In genomic region chr11:73160811-73161200, GRCm38 (mm10) we compare ENCODE assay signal across 8 mouse cellular contexts. TPM values are rescaled to one million over a fixed set of nuclear protein-coding genes. Genes with fewer than 3 reads are reported as not detected.
A peak's percentile ranks its signal among the peaks of the same experiment; 100 is the strongest.
DNase-seq lines count a peak whose midpoint lies in the region; ATAC-seq lines count a peak whose summit lies in the region.

No protein-coding gene starts in this region.

- peak overlapping the region; percentile 77 for H3K4me2 ChIP-seq in neural tube, embryonic 11.5 days (ENCODE audit: low read depth)
- peak overlapping the region; percentile 88 for H3K4me2 ChIP-seq in heart, embryonic 13.5 days

- no peak for DNase-seq in neural tube, embryonic 11.5 days (ENCODE audit: low spot score)
- no peak for DNase-seq in neural tube, embryonic 10.5 days (ENCODE audit: extremely low spot score, low spot score)
- peak; percentile 47 for DNase-seq in kidney, postnatal 10 days
- DNase-seq in midbrain, embryonic 10.5 days (ENCODE audit: low spot score), result no peak
- DNase-seq in cerebellum, adult 9-11 months, result no peak
- no peak for DNase-seq in layer of hippocampus, postnatal 10 days (ENCODE audit: low spot score in 2 of 2)
- no peak for DNase-seq in layer of hippocampus, adult 8-10 months (ENCODE audit: low spot score in 2 of 2)

- WGBS in neural tube, embryonic 11.5 days, result 24% methylated on average over 6 of the region's 6 CpGs
- WGBS in heart, embryonic 13.5 days, result 13% methylated on average over 6 of the region's 6 CpGs
- 32% methylated on average over 6 of the region's 6 CpGs for WGBS in midbrain, embryonic 10.5 days

- H3K9ac ChIP-seq in neural tube, embryonic 11.5 days (ENCODE audit: low read length), result no peak overlapping the region
- peak overlapping the region; percentile 81 for H3K9ac ChIP-seq in heart, embryonic 13.5 days

- H3K36me3 ChIP-seq in neural tube, embryonic 11.5 days (ENCODE audit: control insufficient read depth, insufficient read depth, low read length), result no peaks in the 10 kb centered on the region
- H3K36me3 ChIP-seq in heart, embryonic 13.5 days, result no peaks in the 10 kb centered on the region
- no peaks in the 10 kb centered on the region for H3K36me3 ChIP-seq in midbrain, embryonic 10.5 days

- H3K4me1 ChIP-seq in neural tube, embryonic 11.5 days (ENCODE audit: control insufficient read depth, insufficient read depth, low read length), result peaks cover 3% of the 10 kb centered on the region; the same call in 1 of the 2 replicates
- H3K4me1 ChIP-seq in heart, embryonic 13.5 days, result peaks cover 20% of the 10 kb centered on the region
- peaks cover 14% of the 10 kb centered on the region for H3K4me1 ChIP-seq in midbrain, embryonic 10.5 days

- H3K4me3 ChIP-seq in neural tube, embryonic 11.5 days (ENCODE audit: low read depth, low read length), result peak overlapping the region; percentile 36
- H3K4me3 ChIP-seq in heart, embryonic 13.5 days, result peak overlapping the region; percentile 60
- H3K4me3 ChIP-seq in midbrain, embryonic 10.5 days, result peak overlapping the region; percentile 57

- ATAC-seq in neural tube, embryonic 11.5 days (ENCODE audit: insufficient read depth, low FRiP score, low TSS enrichment), result no peak
- ATAC-seq in heart, embryonic 13.5 days (ENCODE audit: extremely low read depth, insufficient number of reproducible peaks, low FRiP score, low TSS enrichment), result peak; percentile 53; the same call in 1 of the 2 replicates

- H3K27ac ChIP-seq in neural tube, embryonic 11.5 days (ENCODE audit: low read depth, low read length), result no peak overlapping the region
- peak overlapping the region; percentile 28; the same call in 1 of the 2 replicates for H3K27ac ChIP-seq in heart, embryonic 13.5 days (replicated peaks)
- no peak overlapping the region for H3K27ac ChIP-seq in midbrain, embryonic 10.5 days (replicated peaks)

- no peaks in the 10 kb centered on the region for H3K9me3 ChIP-seq in neural tube, embryonic 11.5 days (ENCODE audit: control insufficient read depth, low read length)
- H3K9me3 ChIP-seq in heart, embryonic 13.5 days, result no peaks in the 10 kb centered on the region
- H3K9me3 ChIP-seq in midbrain, embryonic 10.5 days (replicated peaks), result no peaks in the 10 kb centered on the region

- H3K27me3 ChIP-seq in neural tube, embryonic 11.5 days (ENCODE audit: control insufficient read depth, insufficient read depth, low read length), result peaks cover 10% of the 10 kb centered on the region
- peaks cover 48% of the 10 kb centered on the region for H3K27me3 ChIP-seq in heart, embryonic 13.5 days (replicated peaks)
- H3K27me3 ChIP-seq in midbrain, embryonic 10.5 days (ENCODE audit: low read depth, poor library complexity, severe bottlenecking), result peaks cover 42% of the 10 kb centered on the region

RNA-seq across cellular contexts. Expression of gene P2rx5, which starts 0.6 kb away (rescaled TPM):
- 0.31 and 0.51 TPM in 2 replicates for polyA plus RNA-seq in neural tube, embryonic 11.5 days (2014; fragmentation: Nextera tagmentation; extraction: Ambion mirVana)
- 1.1 and 2.0 TPM in 2 replicates for polyA plus RNA-seq in heart, embryonic 13.5 days (2015; fragmentation: Nextera tagmentation; extraction: Ambion mirVana)
- 0.21 and 0.29 TPM in 2 replicates for polyA plus RNA-seq in midbrain, embryonic 10.5 days (2016; fragmentation: Nextera tagmentation; extraction: Ambion mirVana)
- total RNA-seq in layer of hippocampus, postnatal 10 days (2021), result 1 to 10 TPM; 1.5 to 1.7 TPM
- total RNA-seq in layer of hippocampus, adult 8-10 months (2022), result 1 to 10 TPM; 1.7 to 4.1 (median 2.8) TPM

RNA-seq across cellular contexts. Expression of gene Emc6, which starts 16.0 kb away (rescaled TPM):
- polyA plus RNA-seq in neural tube, embryonic 11.5 days (2014; fragmentation: Nextera tagmentation; extraction: Ambion mirVana), result 119 and 131 TPM in 2 replicates
- polyA plus RNA-seq in heart, embryonic 13.5 days (2015; fragmentation: Nextera tagmentation; extraction: Ambion mirVana), result 93.0 and 101 TPM in 2 replicates
- polyA plus RNA-seq in midbrain, embryonic 10.5 days (2016; fragmentation: Nextera tagmentation; extraction: Ambion mirVana), result 132 and 137 TPM in 2 replicates
- 10 to 100 TPM; 69.1 to 79.6 TPM for total RNA-seq in layer of hippocampus, postnatal 10 days (2021)
- total RNA-seq in layer of hippocampus, adult 8-10 months (2022), result 10 to 100 TPM; 39.6 to 49.2 (median 44.0) TPM

RNA-seq across cellular contexts. Expression of gene Tax1bp3, which starts 16.1 kb away (rescaled TPM):
- polyA plus RNA-seq in neural tube, embryonic 11.5 days (2014; fragmentation: Nextera tagmentation; extraction: Ambion mirVana), result 225 and 227 TPM in 2 replicates
- 236 and 262 TPM in 2 replicates for polyA plus RNA-seq in heart, embryonic 13.5 days (2015; fragmentation: Nextera tagmentation; extraction: Ambion mirVana)
- polyA plus RNA-seq in midbrain, embryonic 10.5 days (2016; fragmentation: Nextera tagmentation; extraction: Ambion mirVana), result 175 and 199 TPM in 2 replicates
- total RNA-seq in layer of hippocampus, postnatal 10 days (2021), result 10 to 100 TPM; 21.5 to 23.9 TPM
- total RNA-seq in layer of hippocampus, adult 8-10 months (2022), result 10 to 100 TPM in 2 of 4 experiments, 1 to 10 TPM in 2; 7.9 to 13.1 (median 10.5) TPM

RNA-seq across cellular contexts. Expression of gene Haspin, which starts 22.7 kb away (rescaled TPM):
- 16.0 and 17.6 TPM in 2 replicates for polyA plus RNA-seq in neural tube, embryonic 11.5 days (2014; fragmentation: Nextera tagmentation; extraction: Ambion mirVana)
- 11.5 and 11.9 TPM in 2 replicates for polyA plus RNA-seq in heart, embryonic 13.5 days (2015; fragmentation: Nextera tagmentation; extraction: Ambion mirVana)
- 22.4 and 24.5 TPM in 2 replicates for polyA plus RNA-seq in midbrain, embryonic 10.5 days (2016; fragmentation: Nextera tagmentation; extraction: Ambion mirVana)
- total RNA-seq in layer of hippocampus, postnatal 10 days (2021), result 1 to 10 TPM; 1.2 to 1.7 TPM
- under 1 TPM in 3 of 4 experiments, not detected in 1; 0.19 to 0.48 (median 0.25) TPM for total RNA-seq in layer of hippocampus, adult 8-10 months (2022)

RNA-seq across cellular contexts. Expression of gene Ctns, which starts 38.0 kb away (rescaled TPM):
- polyA plus RNA-seq in neural tube, embryonic 11.5 days (2014; fragmentation: Nextera tagmentation; extraction: Ambion mirVana), result 21.3 TPM in 2 replicates
- 11.0 and 11.7 TPM in 2 replicates for polyA plus RNA-seq in heart, embryonic 13.5 days (2015; fragmentation: Nextera tagmentation; extraction: Ambion mirVana)
- 15.1 and 17.2 TPM in 2 replicates for polyA plus RNA-seq in midbrain, embryonic 10.5 days (2016; fragmentation: Nextera tagmentation; extraction: Ambion mirVana)
- total RNA-seq in layer of hippocampus, postnatal 10 days (2021), result 10 to 100 TPM; 18.3 to 18.6 TPM
- 10 to 100 TPM; 19.0 to 30.4 (median 24.5) TPM for total RNA-seq in layer of hippocampus, adult 8-10 months (2022)
